Mouse (Mus musculus) heart, postnatal 14 days (tissue): Measurements from ENCODE around the gene Hist1h3a. TPM values are rescaled to one million over a fixed set of nuclear protein-coding genes. Genes with fewer than 3 reads are reported as not detected.

Source experiments
- DNase-seq, 2 experiments: peaks; one replicate each; pipeline ENCODE4 v3.0.0; 2021 to 2022
- intact Hi-C: fragments of 180-260 bp; cut with DNase I; formaldehyde crosslinking; loops from one replicate; pipeline ENCODE4 v1.15.1; 2025
- total RNA-seq, 2 experiments: library from RNA; stranded (reverse); gene quantifications; 2 replicates each; pipeline ENCODE4 v1.2.3; 2021

The Hist1h3a gene
- total RNA-seq, 2 experiments from 2014 or later = 55.1 to 114 TPM

- intact Hi-C loops = loop anchor here (5.0 kb wide), 2 partner anchors 308 to 1703 kb away; partner anchors contain the start of genes Hist1h2ag, Hist1h2bj and Hist1h4i
These were observed 16.6 kb downstream of the Hist1h3a start, which contains the start of gene Hist1h3c for GRCm38 (mm10) chr13:23745381-23746161. Hist1h3c (minus strand) TSS chr13:23745602.

DNA sequence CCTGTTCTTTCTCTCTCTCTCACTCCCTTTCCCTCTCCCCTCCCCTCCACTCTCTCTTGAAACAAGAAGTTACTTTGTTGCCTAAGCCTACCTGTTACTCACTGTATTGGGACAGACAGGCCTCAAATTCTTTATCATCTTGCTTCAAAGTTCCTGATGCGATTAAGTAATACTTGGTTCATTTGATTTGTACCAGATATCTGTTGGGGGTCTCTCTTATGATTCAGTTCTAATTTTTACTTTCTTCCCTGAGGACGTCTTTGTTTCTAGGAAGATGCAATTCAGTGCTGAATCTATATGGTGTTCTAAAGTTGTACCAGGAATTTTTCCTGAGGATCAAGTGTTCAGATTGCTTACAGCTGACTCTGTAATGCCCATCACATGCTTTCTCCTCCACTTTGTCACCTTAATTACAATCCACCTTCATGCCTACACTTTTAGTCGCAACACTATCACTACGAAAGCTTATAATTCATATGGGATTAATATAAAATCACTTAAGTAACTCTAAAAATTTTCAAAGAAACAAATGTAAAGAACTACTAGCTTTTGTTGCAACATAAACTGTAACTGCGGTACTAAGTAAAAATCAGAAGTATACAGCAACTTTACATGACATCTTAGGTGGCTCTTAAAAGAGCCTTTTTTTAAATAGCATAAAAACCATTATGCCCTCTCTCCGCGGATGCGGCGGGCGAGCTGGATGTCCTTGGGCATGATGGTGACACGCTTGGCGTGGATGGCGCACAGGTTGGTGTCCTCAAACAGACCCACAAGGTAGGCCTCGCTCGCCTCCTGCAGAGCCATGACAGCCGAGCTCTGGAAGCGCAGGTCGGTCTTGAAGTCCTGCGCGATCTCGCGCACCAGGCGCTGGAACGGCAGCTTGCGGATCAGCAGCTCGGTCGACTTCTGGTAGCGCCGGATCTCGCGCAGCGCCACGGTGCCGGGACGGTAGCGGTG, 17.5 kb downstream of the Hist1h3a start:
- DNase-seq = no peak
- intact Hi-C loops = loop anchor here (5.0 kb wide), 2 partner anchors 307 to 1702 kb away; partner anchors contain the start of genes Hist1h2ag, Hist1h2bj and Hist1h4i

More at GRCm38 (mm10) chr13:23745381-23746161, 16.6 kb downstream of the Hist1h3a start, which contains the start of gene Hist1h3c:
- peak; percentile 81 to 88 for DNase-seq

GRCm38 (mm10) chr13:23743963-23744362, 18.2 kb downstream of the Hist1h3a start:
- intact Hi-C loops = no loop called here

GRCm38 (mm10) chr13:23743215-23743614, 19.0 kb downstream of the Hist1h3a start:
- DNase-seq = no peak
- intact Hi-C loops = no loop called here

More at GRCm38 (mm10) chr13:23743963-23744362, 18.2 kb downstream of the Hist1h3a start:
- no peak for DNase-seq

- intact Hi-C loops = no loop called here
- no peak for DNase-seq
These were observed 20.2 kb downstream of the Hist1h3a start for GRCm38 (mm10) chr13:23742007-23742406.

- intact Hi-C loops = no loop called here
These were observed 21.3 kb downstream of the Hist1h3a start for GRCm38 (mm10) chr13:23740910-23741309.

DNA sequence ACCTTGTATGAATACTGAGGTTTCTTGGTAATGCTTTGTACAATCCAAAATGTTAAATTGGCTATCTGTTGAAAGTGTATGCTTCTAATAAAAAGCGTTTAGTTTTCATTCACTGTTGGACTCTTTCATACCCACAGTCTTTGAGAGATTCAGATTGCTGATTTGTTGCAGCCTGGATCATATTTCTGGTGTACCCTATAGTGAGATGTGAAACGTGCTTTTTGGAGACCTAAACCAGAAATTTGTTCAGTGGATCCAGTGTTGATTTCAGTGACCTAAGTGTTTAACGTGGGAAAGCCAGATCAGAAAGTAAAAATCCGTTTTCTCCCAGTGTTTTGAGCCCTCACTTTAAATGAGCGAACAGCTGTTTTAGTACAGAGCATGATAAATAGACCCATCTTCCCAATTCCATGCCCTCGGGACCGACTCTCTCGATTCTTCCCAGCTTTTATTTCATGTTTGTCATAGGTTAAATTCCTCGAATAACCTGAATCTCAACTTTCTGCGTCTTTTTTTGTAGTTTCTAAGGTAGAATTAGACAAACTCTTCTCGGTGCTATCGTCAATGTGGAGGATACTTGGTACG, 21.8 kb downstream of the Hist1h3a start:
- intact Hi-C loops = no loop called here
- DNase-seq = no peak

More at GRCm38 (mm10) chr13:23740910-23741309, 21.3 kb downstream of the Hist1h3a start:
- no peak for DNase-seq

DNA sequence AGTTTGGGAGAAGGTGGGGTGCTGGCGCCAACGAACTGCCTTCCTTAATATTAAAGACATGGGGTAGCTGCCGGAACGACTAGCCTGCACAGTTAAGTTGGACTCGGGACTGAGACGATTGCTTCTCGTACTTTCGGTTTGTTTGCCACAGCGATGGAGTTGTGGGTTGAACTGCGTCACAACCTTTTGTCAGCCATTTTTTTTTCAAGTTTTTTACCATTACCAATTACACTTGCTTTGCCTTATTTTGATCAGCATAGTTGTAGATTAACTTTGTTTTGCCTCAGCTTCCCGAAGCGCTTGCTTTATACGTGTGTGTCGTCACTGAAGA, 22.3 kb downstream of the Hist1h3a start:
- intact Hi-C loops = loop anchor here (2.0 to 10.0 kb wide), 3 partner anchors 55 to 158 kb away; partner anchors contain the start of genes Hist1h1e, Hist1h2ac, Hist1h2bc and Hist1h4d

GRCm38 (mm10) chr13:23739069-23739921, 22.9 kb downstream of the Hist1h3a start:
- intact Hi-C loops = loop anchor here (2.0 to 10.0 kb wide), 3 partner anchors 54 to 157 kb away; partner anchors contain the start of genes Hist1h1e, Hist1h2ac, Hist1h2bc and Hist1h4d
- DNase-seq = peak; percentile 89

More for the DNA sequence above, 22.3 kb downstream of the Hist1h3a start:
- no peak for DNase-seq

DNA sequence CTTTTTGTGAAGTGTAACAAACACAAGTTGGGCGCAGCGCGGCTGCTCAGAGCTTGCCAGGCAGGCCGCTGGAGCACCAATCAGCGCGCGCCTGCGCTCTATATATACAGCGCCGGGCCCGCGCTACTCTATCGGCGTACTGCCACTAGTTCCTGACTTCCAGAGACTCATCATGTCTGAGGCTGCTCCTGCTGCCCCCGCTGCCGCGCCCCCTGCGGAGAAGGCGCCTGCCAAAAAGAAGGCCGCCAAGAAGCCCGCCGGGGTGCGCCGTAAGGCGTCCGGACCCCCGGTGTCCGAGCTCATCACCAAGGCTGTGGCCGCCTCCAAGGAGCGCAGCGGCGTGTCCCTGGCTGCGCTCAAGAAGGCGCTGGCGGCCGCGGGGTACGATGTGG, 23.5 kb downstream of the Hist1h3a start, which contains the start of gene Hist1h1c:
Hist1h1c (plus strand) TSS at position 132 of the 392 bp plus-strand sequence.
- intact Hi-C loops = loop anchor here (2.0 to 10.0 kb wide), 3 partner anchors 54 to 156 kb away; partner anchors contain the start of genes Hist1h1e, Hist1h2ac, Hist1h2bc and Hist1h4d
- peak; percentile 91 to 95 for DNase-seq

- intact Hi-C loops = loop anchor here (2.0 to 10.0 kb wide), 3 partner anchors 53 to 156 kb away; partner anchors contain the start of genes Hist1h1e, Hist1h2ac, Hist1h2bc and Hist1h4d
- DNase-seq = no peak
These were observed 24.1 kb downstream of the Hist1h3a start for GRCm38 (mm10) chr13:23738041-23738440.

DNA sequence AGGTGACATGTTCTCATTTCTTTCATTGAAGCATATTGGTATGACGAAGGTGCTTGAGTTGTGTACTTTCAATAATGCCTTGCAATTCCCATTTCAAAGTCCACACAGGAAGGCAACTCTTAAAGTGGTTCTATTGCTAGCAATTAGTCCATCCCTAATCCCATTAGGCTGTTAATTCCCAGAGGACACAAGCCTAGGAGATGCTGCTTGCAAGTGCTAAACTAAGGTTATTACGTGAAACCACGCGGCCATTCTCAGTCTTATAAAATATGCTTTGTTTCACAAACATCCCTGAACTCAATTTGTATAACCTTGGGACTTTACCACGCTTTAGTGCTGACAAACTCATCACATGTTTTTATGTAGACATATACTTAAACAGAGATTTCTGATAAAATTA, 25.1 kb downstream of the Hist1h3a start:
- DNase-seq = no peak
- intact Hi-C loops = loop anchor here (5.0 to 10.0 kb wide), 2 partner anchors 52 to 155 kb away; partner anchors contain the start of genes Hist1h2ac, Hist1h2bc and Hist1h4d

DNA sequence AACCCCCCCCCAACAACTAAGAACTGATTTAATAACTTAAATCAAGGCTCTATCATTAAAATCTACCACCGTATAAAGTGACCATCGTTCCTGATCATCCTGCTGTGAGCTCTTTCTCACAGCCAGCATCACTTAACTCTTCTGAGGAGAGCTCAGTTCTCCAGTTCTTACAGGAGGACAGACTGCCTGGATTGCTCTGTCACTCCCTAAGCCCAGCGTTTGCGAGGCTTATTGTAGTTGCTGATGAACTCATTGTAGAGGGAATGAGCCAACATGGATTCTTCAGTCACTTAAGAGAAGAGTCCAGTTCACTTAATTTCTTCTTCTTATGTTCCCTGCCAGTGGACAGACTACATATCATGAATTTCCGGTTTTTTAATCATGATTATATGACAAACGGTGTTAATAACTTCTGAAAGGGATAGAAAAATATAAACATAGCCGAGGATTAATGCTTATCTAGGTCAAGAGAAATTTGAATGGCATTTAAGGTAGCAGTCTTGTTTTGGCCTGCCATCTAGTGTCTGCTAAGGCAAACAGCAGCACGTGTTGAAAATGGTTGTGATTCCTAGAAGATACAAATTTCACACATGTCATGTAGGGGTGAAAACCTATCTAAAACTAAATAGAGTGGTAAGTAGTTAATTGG, 29.9 kb downstream of the Hist1h3a start:
- peak in 1 of 2 experiments; percentile 50 for DNase-seq
- intact Hi-C loops = loop anchor here (1.0 to 10.0 kb wide), 2 partner anchors 31 to 47 kb away; partner anchors contain the start of genes Hist1h2ac and Hist1h2bc

- intact Hi-C loops = loop anchor here (10.0 kb wide), 1 partner anchor 46 kb away; the partner anchor contains the start of genes Hist1h2ac and Hist1h2bc
- DNase-seq = peak in 1 of 2 experiments; percentile 41
These were observed 31.7 kb downstream of the Hist1h3a start for GRCm38 (mm10) chr13:23730479-23730878.

DNA sequence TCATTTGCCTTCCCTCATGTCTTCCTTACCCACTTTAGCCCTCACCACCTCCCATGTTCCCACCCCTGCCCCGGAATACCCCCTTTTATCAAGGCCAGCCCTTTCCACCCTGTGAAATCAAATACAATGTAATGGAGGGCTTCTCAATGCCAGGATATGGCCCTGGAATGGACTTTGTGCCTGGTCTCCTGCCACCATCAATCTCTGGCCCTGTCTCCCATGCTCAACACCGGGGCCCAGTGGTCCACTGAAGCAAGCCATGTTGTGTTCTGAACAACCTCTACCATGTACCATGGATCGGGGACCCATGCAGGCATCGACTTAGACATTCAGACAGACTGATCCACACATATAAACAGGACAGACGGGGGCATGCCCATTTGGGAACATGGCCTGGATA, 32.5 kb downstream of the Hist1h3a start:
- intact Hi-C loops = loop anchor here (10.0 kb wide), 1 partner anchor 45 kb away; the partner anchor contains the start of genes Hist1h2ac and Hist1h2bc
- DNase-seq = no peak

DNA sequence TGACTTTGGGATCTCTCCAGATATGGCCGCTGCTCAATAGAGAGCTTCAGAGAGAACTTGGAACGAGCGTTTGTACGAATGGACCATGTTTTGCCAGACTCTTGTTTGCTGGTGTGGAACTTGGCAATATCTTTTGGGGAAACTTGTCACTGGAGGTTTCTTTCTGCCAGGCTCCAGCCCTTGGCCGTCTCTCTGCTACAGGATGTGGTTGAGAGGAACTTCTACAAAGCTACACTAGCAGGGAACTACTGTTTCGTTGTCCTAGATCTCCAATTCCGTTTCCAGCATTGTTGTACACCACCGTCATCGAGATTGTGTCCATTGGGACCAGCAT, 33.0 kb downstream of the Hist1h3a start:
- intact Hi-C loops = no loop called here
- no peak for DNase-seq

DNA sequence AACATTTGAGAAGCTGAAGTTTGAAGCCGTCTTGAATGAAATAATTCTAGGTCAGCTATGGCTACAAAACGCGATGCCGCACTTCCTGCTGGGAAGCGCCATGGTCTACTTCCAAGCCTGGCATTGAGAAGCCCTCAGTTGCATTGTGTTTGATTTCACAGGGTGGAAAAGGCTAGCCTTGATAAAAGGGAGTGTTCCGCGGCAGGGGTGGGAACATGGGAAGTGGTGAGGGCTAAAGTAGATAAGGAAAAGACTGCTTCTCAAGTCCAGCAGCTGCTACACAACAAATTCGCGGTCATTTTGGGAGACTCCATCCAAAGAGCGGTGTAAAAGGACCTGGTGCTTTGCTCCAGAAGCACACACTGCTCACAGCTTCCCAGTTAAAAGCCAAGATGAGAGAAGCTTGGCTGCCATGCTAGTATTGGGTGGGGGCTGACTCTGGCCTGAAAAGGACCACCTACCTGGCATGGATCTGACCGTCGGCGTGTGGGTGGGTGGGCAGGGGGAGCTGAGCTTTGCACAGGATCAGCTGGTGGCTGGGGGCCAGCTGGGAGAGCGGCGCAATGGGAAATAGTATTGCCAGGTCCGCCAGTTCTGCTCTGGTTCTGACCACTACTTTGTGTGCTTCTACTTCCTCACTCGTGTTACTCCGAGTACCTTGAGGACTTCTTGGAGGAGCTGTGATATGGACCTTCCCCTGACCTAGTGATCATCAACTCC, 33.6 kb downstream of the Hist1h3a start:
- intact Hi-C loops = no loop called here
- no peak for DNase-seq
